9 mouse cellular contexts compared by ENCODE assay signal in genomic region chr9:65555001-65555405, GRCm38 (mm10). TPM values are rescaled to one million over a fixed set of nuclear protein-coding genes. Genes with fewer than 3 reads are reported as not detected.
DNase-seq lines count a peak whose midpoint lies in the region; ATAC-seq and TF ChIP-seq lines count a peak whose summit lies in the region.
"Had no signal": no experiment of that assay in that cellular context is flagged by ENCODE, and none has a peak within 500 bp of the region (broad histone marks: within the 10 kb centered on the region; RNA-seq: fewer than 3 reads in every experiment).

No protein-coding gene starts in this region.

- 0 out of 2 replicates have a peak overlapping the region, but pooled peaks have one; percentile 9 for H3K4me2 ChIP-seq in limb, embryonic 13.5 days (replicated peaks)
- H3K4me2 ChIP-seq in stomach, postnatal 0 days (replicated peaks; ENCODE audit: low read depth) = no peak overlapping the region

- TF ChIP-seq EP300 in stomach, postnatal 0 days (optimal IDR thresholded peaks at IDR 0.05) = no peak

- no peaks in the 10 kb centered on the region for H3K27me3 ChIP-seq in spleen, adult 2 months (ENCODE audit: control insufficient read depth, insufficient read depth, low read length)
- no peaks in the 10 kb centered on the region for H3K27me3 ChIP-seq in limb, embryonic 13.5 days
- H3K27me3 ChIP-seq in stomach, postnatal 0 days (ENCODE audit: control insufficient read depth, insufficient read depth, low read length) = no peaks in the 10 kb centered on the region

- ATAC-seq in limb, embryonic 13.5 days (ENCODE audit: low FRiP score, low read depth) = peak; percentile 8; the same call in 1 of the 2 replicates
- ATAC-seq in stomach, postnatal 0 days (ENCODE audit: low FRiP score, low TSS enrichment) = peak; percentile 81

- H3K4me1 ChIP-seq in spleen, adult 2 months (ENCODE audit: control insufficient read depth, insufficient read depth, insufficient read length) = peaks cover 24% of the 10 kb centered on the region; the same call in 1 of the 2 replicates
- peaks cover 42% of the 10 kb centered on the region for H3K4me1 ChIP-seq in limb, embryonic 13.5 days
- 0 out of 2 replicates have a peak, but pooled peaks cover 7% of the 10 kb centered on the region for H3K4me1 ChIP-seq in stomach, postnatal 0 days (replicated peaks; ENCODE audit: control insufficient read depth, insufficient read depth)

- peak overlapping the region; percentile 49; the same call in 1 of the 2 replicates for H3K27ac ChIP-seq in spleen, adult 2 months (ENCODE audit: insufficient read depth, low read length)
- peak overlapping the region; percentile 39; the same call in 1 of the 2 replicates for H3K27ac ChIP-seq in limb, embryonic 13.5 days
- peak overlapping the region; percentile 79 for H3K27ac ChIP-seq in stomach, postnatal 0 days (replicated peaks)

- no peak for TF ChIP-seq CTCF in spleen, adult 2 months (IDR thresholded peaks at IDR 0.05; ENCODE audit: extremely low read depth, insufficient read depth, insufficient read length, insufficient replicate concordance)
- TF ChIP-seq CTCF in stomach, postnatal 0 days (IDR thresholded peaks at IDR 0.05; ENCODE audit: low read depth) = no peak

- H3K36me3 ChIP-seq in spleen, adult 2 months (ENCODE audit: control insufficient read depth, insufficient read depth, low read length) = peaks cover 50% of the 10 kb centered on the region
- H3K36me3 ChIP-seq in limb, embryonic 13.5 days = peaks cover 55% of the 10 kb centered on the region
- peaks cover 7% of the 10 kb centered on the region for H3K36me3 ChIP-seq in stomach, postnatal 0 days (ENCODE audit: control insufficient read depth, insufficient read depth, low read length)

- WGBS in spleen, adult 2 months = 54% methylated on average over 5 of the region's 5 CpGs
- 11% methylated on average over 5 of the region's 5 CpGs for WGBS in limb, embryonic 13.5 days
- WGBS in stomach, postnatal 0 days = 5% methylated on average over 5 of the region's 5 CpGs

- 0 out of 2 replicates have a peak overlapping the region, but pooled peaks have one; percentile 31 for H3K9ac ChIP-seq in limb, embryonic 13.5 days
- H3K9ac ChIP-seq in stomach, postnatal 0 days (ENCODE audit: low read length) = no peak overlapping the region

- H3K4me3 ChIP-seq in spleen, adult 2 months (ENCODE audit: extremely low read depth, insufficient read depth, insufficient read length) = no peak overlapping the region
- no peak overlapping the region for H3K4me3 ChIP-seq in limb, embryonic 13.5 days
- H3K4me3 ChIP-seq in stomach, postnatal 0 days (ENCODE audit: low read depth, low read length) = no peak overlapping the region

- peak; percentile 54 for DNase-seq in gastrocnemius, postnatal 25 days
- DNase-seq in gastrocnemius, adult 18-20 months (ENCODE audit: low spot score) = no peak
- DNase-seq in spleen, adult 2 months (ENCODE audit: low read depth in 1 of 2, low spot score in 2 of 2) = no peak
- DNase-seq in spleen, postnatal 14 days (ENCODE audit: low spot score in 2 of 2) = no peak
- peak; percentile 40 for DNase-seq in stomach, postnatal 0 days (ENCODE audit: low spot score)
- no peak for DNase-seq in frontal cortex, postnatal 14 days (ENCODE audit: low spot score in 2 of 2)
- no peak for DNase-seq in right cerebral cortex, postnatal 10 days (ENCODE audit: low spot score in 2 of 2)

- TF ChIP-seq POLR2A in spleen, adult 2 months (IDR thresholded peaks at IDR 0.05; ENCODE audit: low read depth, low read length) = no peak

- no peaks in the 10 kb centered on the region for H3K9me3 ChIP-seq in limb, embryonic 13.5 days
- no peaks in the 10 kb centered on the region for H3K9me3 ChIP-seq in stomach, postnatal 0 days (ENCODE audit: control insufficient read depth, low read length)

RNA-seq across cellular contexts. Expression of gene Plekho2, which starts 24.8 kb away (rescaled TPM):
- 1 to 10 TPM; 4.7 to 6.3 TPM for total RNA-seq in gastrocnemius, postnatal 25 days (2021)
- 1 to 10 TPM; 2.2 to 5.4 TPM for total RNA-seq in gastrocnemius, adult 18-20 months (2021)
- 55.8 and 61.8 TPM in 2 replicates for polyA plus RNA-seq in spleen, adult 2 months (2012; rRNA removed)
- 13.9 and 16.2 TPM in 2 replicates for polyA plus RNA-seq in limb, embryonic 13.5 days (2015; fragmentation: Nextera tagmentation; extraction: Ambion mirVana)
- 9.6 and 10.6 TPM in 2 replicates for polyA plus RNA-seq in stomach, postnatal 0 days (2015; fragmentation: Nextera tagmentation; extraction: Ambion mirVana)

RNA-seq across cellular contexts. Expression of gene Pif1, which starts 32.0 kb away (rescaled TPM):
- total RNA-seq in gastrocnemius, postnatal 25 days (2021) = not detected
- not detected for total RNA-seq in gastrocnemius, adult 18-20 months (2021)
- polyA plus RNA-seq in spleen, adult 2 months (2012; rRNA removed) = 4.3 and 6.4 TPM in 2 replicates
- polyA plus RNA-seq in limb, embryonic 13.5 days (2015; fragmentation: Nextera tagmentation; extraction: Ambion mirVana) = 15.1 and 16.0 TPM in 2 replicates
- polyA plus RNA-seq in stomach, postnatal 0 days (2015; fragmentation: Nextera tagmentation; extraction: Ambion mirVana) = 2.1 and 2.4 TPM in 2 replicates

RNA-seq across cellular contexts. Expression of gene Ankdd1a, which starts 35.0 kb away (rescaled TPM):
- total RNA-seq in gastrocnemius, postnatal 25 days (2021) = not detected
- total RNA-seq in gastrocnemius, adult 18-20 months (2021) = not detected
- 0.11 and 0.14 TPM in 2 replicates for polyA plus RNA-seq in spleen, adult 2 months (2012; rRNA removed)
- polyA plus RNA-seq in limb, embryonic 13.5 days (2015; fragmentation: Nextera tagmentation; extraction: Ambion mirVana) = not detected in 2 replicates
- 0.18 and 0.35 TPM in 2 replicates for polyA plus RNA-seq in stomach, postnatal 0 days (2015; fragmentation: Nextera tagmentation; extraction: Ambion mirVana)
- polyA plus RNA-seq: C2C12 had no signal

Comparison
In these comparisons a context has a peak if more than half of its experiments do, and no peak if none do; other contexts are left out.
1. DNase-seq: peak in gastrocnemius, postnatal 25 days (single experiment) and stomach, postnatal 0 days (single experiment); none in gastrocnemius, adult 18-20 months (single experiment), spleen, adult 2 months (0 of 2), spleen, postnatal 14 days (0 of 2), frontal cortex, postnatal 14 days (0 of 2) and right cerebral cortex, postnatal 10 days (0 of 2).
2. Peak in every context shown above with its lines, with median percentiles within 50 percentile points of each other: H3K27ac ChIP-seq.